Mouse (Mus musculus) kidney, embryonic 15.5 days (tissue): ENCODE data around the gene Med16. TPM values are rescaled to one million over a fixed set of nuclear protein-coding genes. Genes with fewer than 3 reads are reported as not detected.
A peak's percentile ranks its signal among the peaks of the same experiment; 100 is the strongest.

Source experiments
- ATAC-seq: fragments of 200-750 bp; cut with Nextera tagmentation; replicated peaks from 2 replicates; pipeline ENCODE4 v1.8.0; 2017; ENCODE audit warnings: moderate TSS enrichment; ENCODE audit not compliant: low FRiP score
- H3K27ac ChIP-seq: fragments of 300-500 bp; sonication (generic); 2 replicates; pipeline ENCODE4 v1.5.1; 2015; ENCODE audit warnings: mild to moderate bottlenecking, inconsistent platforms
- H3K27me3 ChIP-seq: fragments of 300-500 bp; sonication (generic); 2 replicates; pipeline ENCODE4 v1.6.1; 2015; ENCODE audit warnings: inconsistent platforms
- H3K36me3 ChIP-seq: fragments of 300-500 bp; sonication (generic); 2 replicates; pipeline ENCODE4 v1.6.1; 2015; ENCODE audit warnings: inconsistent platforms
- H3K4me1 ChIP-seq: fragments of 300-500 bp; sonication (generic); 2 replicates; pipeline ENCODE4 v1.6.1; 2015; ENCODE audit warnings: inconsistent platforms
- H3K4me2 ChIP-seq: fragments of 300-500 bp; sonication (generic); 2 replicates; pipeline ENCODE4 v1.6.1; 2015; ENCODE audit warnings: moderate library complexity, mild to moderate bottlenecking, inconsistent platforms
- H3K4me3 ChIP-seq: fragments of 300-500 bp; sonication (generic); replicated peaks from 2 replicates; pipeline ENCODE4 v1.5.1; 2015; ENCODE audit warnings: mild to moderate bottlenecking, inconsistent platforms
- H3K9ac ChIP-seq: fragments of 300-500 bp; sonication (generic); 2 replicates; pipeline ENCODE4 v1.6.1; 2015; ENCODE audit warnings: mild to moderate bottlenecking, inconsistent platforms
- H3K9me3 ChIP-seq: fragments of 300-500 bp; sonication (generic); replicated peaks from 2 replicates; pipeline ENCODE4 v1.6.1; 2016; ENCODE audit warnings: inconsistent platforms
- WGBS: fragments of 180-500 bp; shearing (Covaris S2); methylation state at CpG from one replicate; pipeline ENCODE4 v1.1.7; 2015; ENCODE audit warnings: mixed read lengths; 5-methylcytosine and 5-hydroxymethylcytosine counted together
- polyA plus RNA-seq: library from polyadenylated mRNA; unstranded; fragments of >200 nt; fragmentation: Nextera tagmentation; extraction: Ambion mirVana; gene quantifications from 2 replicates; pipeline ENCODE4 v1.2.1, GENCODE M21; 2015

The Med16 gene
- polyA plus RNA-seq: 59.6 and 70.7 TPM in 2 replicates

- peaks cover 66% of the 10 kb centered on the region for H3K36me3 ChIP-seq
- H3K4me3 ChIP-seq: peak within 1 kb of the TSS; percentile 76
- ATAC-seq: peak; percentile 93
- peak within 1 kb of the TSS; percentile 84 for H3K9ac ChIP-seq
- peak within 1 kb of the TSS; percentile 97 for H3K27ac ChIP-seq
- H3K27me3 ChIP-seq: no peaks in the 10 kb centered on the region
- peak within 1 kb of the TSS; percentile 59 for H3K4me2 ChIP-seq
- WGBS: 1% methylated on average over 52 of the region's 52 CpGs
- no peaks in the 10 kb centered on the region for H3K9me3 ChIP-seq
- peaks cover 22% of the 10 kb centered on the region for H3K4me1 ChIP-seq
Measured at GRCm38 (mm10) chr10:79908167-79909091, at the start of gene Med16. Med16 (minus strand) TSS chr10:79908923.

DNA sequence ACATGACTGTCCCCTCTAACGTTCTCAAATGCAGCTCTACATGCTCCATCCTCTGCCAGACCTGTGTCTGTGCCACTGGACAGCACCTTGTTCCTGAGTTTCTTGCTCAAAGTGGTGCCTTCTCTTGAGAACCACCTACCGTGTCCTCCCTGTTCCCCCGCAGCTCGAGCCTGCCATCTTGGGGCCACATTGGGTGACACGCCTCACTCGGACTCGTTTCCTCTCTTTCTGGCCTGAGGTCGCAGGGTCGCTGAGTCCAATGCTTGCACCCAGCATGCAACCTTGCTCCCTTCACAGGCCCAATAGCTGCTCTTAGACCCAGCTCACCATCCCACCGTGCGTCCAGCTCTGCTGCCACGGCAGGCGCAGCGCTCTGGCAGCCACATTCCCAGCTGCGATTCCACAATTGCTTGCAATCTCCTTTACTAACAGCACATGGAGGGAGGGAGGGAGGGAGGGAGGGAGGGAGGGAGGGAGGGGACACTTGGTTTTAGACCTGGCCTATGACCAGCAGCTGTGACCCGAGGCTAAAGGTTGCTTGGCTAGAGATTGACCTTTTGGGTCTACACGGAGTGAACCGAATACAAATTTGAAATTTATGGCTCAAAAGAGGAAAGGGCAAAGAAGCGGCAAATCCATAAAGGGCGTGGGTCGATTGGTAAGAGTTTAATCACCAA lies 49.6 kb upstream of the Med16 start:
- Histone ChIP-seq H3K4me3 (no peak overlapping the region), H3K36me3 (peaks cover 29% of the 10 kb centered on the region), H3K9ac (0 out of 2 replicates have a peak overlapping the region, but pooled peaks have one; percentile 17), H3K27ac (peak overlapping the region; percentile 58; the same call in 1 of the 2 replicates), H3K9me3 (no peaks in the 10 kb centered on the region), H3K4me2 (peak overlapping the region; percentile 38; the same call in 1 of the 2 replicates), H3K27me3 (no peaks in the 10 kb centered on the region), H3K4me1 (peaks cover 36% of the 10 kb centered on the region)
- 8% methylated on average over 21 of the region's 21 CpGs for WGBS
- ATAC-seq: 0 out of 2 replicates have a peak, but pooled peaks have one; percentile 8

GRCm38 (mm10) chr10:79956643-79957154 lies 48.0 kb upstream of the Med16 start:
- Histone ChIP-seq H3K27ac (no peak overlapping the region), H3K4me2 (no peak overlapping the region), H3K4me1 (peaks cover 36% of the 10 kb centered on the region), H3K36me3 (peaks cover 27% of the 10 kb centered on the region), H3K9me3 (no peaks in the 10 kb centered on the region), H3K27me3 (no peaks in the 10 kb centered on the region), H3K9ac (no peak overlapping the region), H3K4me3 (no peak overlapping the region)
- ATAC-seq: no peak
- 31% methylated on average over 4 of the region's 4 CpGs for WGBS

DNA sequence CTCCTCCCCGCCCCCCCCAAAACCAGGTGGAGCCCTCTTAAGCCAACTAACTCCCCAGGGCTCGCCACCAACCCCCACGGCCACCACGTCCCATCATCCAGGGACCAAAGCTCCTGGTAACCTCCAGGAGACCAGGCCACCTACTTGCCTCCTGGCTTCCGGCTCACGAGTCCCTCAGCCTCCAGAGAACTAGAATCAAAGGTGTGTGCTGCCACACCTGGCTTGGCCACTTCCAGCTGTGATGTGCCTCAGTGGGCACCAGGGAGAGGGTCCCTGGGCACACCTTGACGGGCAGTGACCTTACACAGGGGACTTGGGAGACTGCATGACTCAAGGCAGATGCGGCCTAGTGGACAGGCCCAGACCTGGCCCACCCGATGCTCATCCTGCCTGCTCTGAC lies 47.0 kb upstream of the Med16 start:
- 70% methylated on average over 9 of the region's 9 CpGs for WGBS
- no peak overlapping the region for H3K9ac ChIP-seq
- no peak overlapping the region for H3K4me2 ChIP-seq
- no peak overlapping the region for H3K4me3 ChIP-seq
- no peak for ATAC-seq
- peaks cover 32% of the 10 kb centered on the region for H3K36me3 ChIP-seq
- H3K27ac ChIP-seq: 0 out of 2 replicates have a peak overlapping the region, but pooled peaks have one; percentile 13
- no peaks in the 10 kb centered on the region for H3K27me3 ChIP-seq
- H3K4me1 ChIP-seq: peaks cover 28% of the 10 kb centered on the region
- H3K9me3 ChIP-seq: no peaks in the 10 kb centered on the region

- 86% methylated on average over 6 of the region's 6 CpGs for WGBS
- Histone ChIP-seq H3K9me3 (no peaks in the 10 kb centered on the region), H3K36me3 (peaks cover 50% of the 10 kb centered on the region), H3K4me1 (peaks cover 23% of the 10 kb centered on the region), H3K9ac (no peak overlapping the region), H3K27ac (no peak overlapping the region), H3K4me3 (no peak overlapping the region), H3K27me3 (no peaks in the 10 kb centered on the region), H3K4me2 (no peak overlapping the region)
- ATAC-seq: no peak
Measured at GRCm38 (mm10) chr10:79953946-79954345, 45.2 kb upstream of the Med16 start.

- H3K9ac ChIP-seq: no peak overlapping the region
- H3K4me3 ChIP-seq: no peak overlapping the region
- H3K36me3 ChIP-seq: peaks cover 63% of the 10 kb centered on the region
- no peaks in the 10 kb centered on the region for H3K27me3 ChIP-seq
- H3K4me2 ChIP-seq: no peak overlapping the region
- ATAC-seq: no peak
- 87% methylated on average over 18 of the region's 18 CpGs for WGBS
- no peak overlapping the region for H3K27ac ChIP-seq
- H3K4me1 ChIP-seq: peaks cover 22% of the 10 kb centered on the region
- no peaks in the 10 kb centered on the region for H3K9me3 ChIP-seq
Measured at GRCm38 (mm10) chr10:79950661-79951060, 41.9 kb upstream of the Med16 start.

- Histone ChIP-seq H3K9ac (no peak overlapping the region), H3K4me1 (peaks cover 29% of the 10 kb centered on the region), H3K9me3 (no peaks in the 10 kb centered on the region), H3K4me3 (no peak overlapping the region), H3K27ac (no peak overlapping the region), H3K27me3 (no peaks in the 10 kb centered on the region), H3K4me2 (no peak overlapping the region), H3K36me3 (peaks cover 63% of the 10 kb centered on the region)
- no peak for ATAC-seq
- 79% methylated on average over 4 of the region's 4 CpGs for WGBS
Measured at GRCm38 (mm10) chr10:79949873-79950272, 41.1 kb upstream of the Med16 start.

- Histone ChIP-seq H3K9me3 (no peaks in the 10 kb centered on the region), H3K4me1 (peaks cover 53% of the 10 kb centered on the region), H3K36me3 (peaks cover 48% of the 10 kb centered on the region), H3K9ac (no peak overlapping the region), H3K27me3 (no peaks in the 10 kb centered on the region), H3K4me3 (no peak overlapping the region), H3K4me2 (no peak overlapping the region), H3K27ac (0 out of 2 replicates have a peak overlapping the region, but pooled peaks have one; percentile 94)
- ATAC-seq: no peak
- 70% methylated on average over 6 of the region's 6 CpGs for WGBS
Measured at GRCm38 (mm10) chr10:79947502-79947901, 38.8 kb upstream of the Med16 start.

GRCm38 (mm10) chr10:79946752-79947322 lies 38.1 kb upstream of the Med16 start:
- H3K4me2 ChIP-seq: peak overlapping the region; percentile 35
- no peaks in the 10 kb centered on the region for H3K9me3 ChIP-seq
- no peak for ATAC-seq
- 0 out of 2 replicates have a peak overlapping the region, but pooled peaks have one; percentile 6 for H3K4me3 ChIP-seq
- peaks cover 53% of the 10 kb centered on the region for H3K4me1 ChIP-seq
- H3K36me3 ChIP-seq: peaks cover 48% of the 10 kb centered on the region
- H3K27me3 ChIP-seq: no peaks in the 10 kb centered on the region
- H3K27ac ChIP-seq: peak overlapping the region; percentile 94
- no peak overlapping the region; the same call in 1 of the 2 replicates for H3K9ac ChIP-seq
- WGBS: 13% methylated on average over 7 of the region's 7 CpGs

DNA sequence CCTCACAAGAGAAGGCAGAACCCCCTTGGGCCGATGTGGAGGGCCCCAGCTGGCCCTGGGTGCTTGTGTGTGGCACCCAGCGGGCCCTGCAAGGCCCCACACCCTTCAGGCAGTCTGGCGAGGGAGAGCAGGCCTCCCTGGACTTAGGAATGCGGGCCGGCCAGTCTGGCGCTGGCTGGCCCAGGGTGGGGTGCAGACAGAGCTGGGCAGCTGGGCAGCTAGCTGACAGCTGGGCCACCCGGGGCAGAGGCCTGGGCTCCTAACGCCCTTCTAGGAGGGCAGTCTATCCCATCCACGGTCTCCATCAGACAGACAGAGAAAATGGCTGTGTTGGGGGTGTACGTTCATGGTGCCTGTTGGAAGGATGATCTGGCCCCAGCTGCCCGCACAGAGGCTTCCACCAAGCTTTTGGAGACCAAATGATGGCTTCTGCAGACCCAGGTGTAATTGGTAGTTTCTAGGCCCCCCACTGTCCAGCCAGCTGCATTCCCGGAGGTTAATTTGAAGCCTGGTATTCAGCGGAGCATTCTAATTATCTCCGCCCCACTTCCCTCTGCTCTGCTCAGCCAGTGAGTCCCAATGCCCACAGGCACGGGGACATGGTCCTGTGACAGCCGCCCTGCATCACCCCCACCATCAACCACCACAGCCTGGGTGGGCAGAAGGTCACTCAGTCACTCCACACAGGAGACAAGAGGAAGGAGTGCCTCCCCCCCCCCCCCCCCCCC lies 36.9 kb upstream of the Med16 start:
- Histone ChIP-seq H3K4me3 (peak overlapping the region; percentile 16; the same call in 1 of the 2 replicates), H3K27ac (peak overlapping the region; percentile 94), H3K9me3 (no peaks in the 10 kb centered on the region), H3K4me2 (peak overlapping the region; percentile 35), H3K9ac (peak overlapping the region; percentile 22; the same call in 1 of the 2 replicates), H3K27me3 (no peaks in the 10 kb centered on the region), H3K36me3 (peaks cover 47% of the 10 kb centered on the region), H3K4me1 (peaks cover 56% of the 10 kb centered on the region)
- 36% methylated on average over 16 of the region's 16 CpGs for WGBS
- ATAC-seq: peak; percentile 82

- WGBS: 48% methylated on average over 9 of the region's 9 CpGs
- ATAC-seq: no peak
- Histone ChIP-seq H3K4me3 (no peak overlapping the region), H3K9me3 (no peaks in the 10 kb centered on the region), H3K9ac (no peak overlapping the region), H3K4me2 (no peak overlapping the region), H3K27me3 (no peaks in the 10 kb centered on the region), H3K4me1 (peaks cover 77% of the 10 kb centered on the region), H3K27ac (peak overlapping the region; percentile 94), H3K36me3 (peaks cover 30% of the 10 kb centered on the region)
Measured at GRCm38 (mm10) chr10:79943471-79943901, 34.8 kb upstream of the Med16 start.
